Mouse (Mus musculus) ES-Bruce4 (cell line): ENCODE measurements around the gene Nmnat2.

Source experiments
- CTCF ChIP-seq: IDR thresholded peaks from one replicate; pipeline ENCODE4 v1.8.1; 2011; ENCODE audit warnings: low read depth, low read length
- EP300 ChIP-seq: IDR thresholded peaks from 2 replicates; pipeline ENCODE4 v1.6.1; 2011; ENCODE audit warnings: low read depth, low read length; ENCODE audit not compliant: insufficient read depth

DNA sequence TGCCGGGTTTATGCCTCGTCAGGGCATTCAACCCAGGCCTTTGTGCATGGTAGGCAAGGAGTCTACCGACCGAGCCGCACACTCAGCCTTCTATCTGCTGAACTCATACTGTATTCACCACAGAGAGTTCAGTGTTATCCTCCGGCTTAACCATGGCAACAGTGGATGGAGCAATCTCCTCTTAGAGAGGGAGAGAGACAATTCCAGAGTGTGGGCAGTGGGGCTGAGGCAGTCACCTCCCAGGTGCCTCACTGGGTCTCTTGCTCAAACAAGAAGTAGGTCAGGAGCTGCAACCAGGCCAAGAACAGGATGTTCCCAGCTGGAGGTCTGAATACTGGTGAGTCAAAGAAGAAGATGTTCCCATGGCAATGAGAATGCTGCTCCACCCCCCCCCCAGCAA lies 56.8 kb downstream of the Nmnat2 start:
- TF ChIP-seq CTCF (no peak), EP300 (no peak)
